Mouse (Mus musculus) limb, embryonic 14.5 days (tissue): ENCODE results near the gene Ptf1a. TPM values are rescaled to one million over a fixed set of nuclear protein-coding genes. Genes with fewer than 3 reads are reported as not detected.

Source experiments
- ATAC-seq: fragments of 200-750 bp; cut with Nextera tagmentation; 2 replicates; pipeline ENCODE4 v1.8.0; 2017; ENCODE audit warnings: low read depth, moderate number of reproducible peaks, moderate TSS enrichment; ENCODE audit not compliant: low FRiP score
- DNase-seq: peaks from one replicate; pipeline ENCODE4 v3.0.0-alpha.2; 2015; ENCODE audit warnings: low spot score
- H3K27ac ChIP-seq: fragments of 300-500 bp; sonication (generic); replicated peaks from 2 replicates; pipeline ENCODE4 v1.5.1; 2014; ENCODE audit warnings: low read depth, mild to moderate bottlenecking, low read length, moderate library complexity, mixed read lengths
- H3K27me3 ChIP-seq: fragments of 300-500 bp; sonication (generic); 2 replicates; pipeline ENCODE4 v1.6.1; 2014; ENCODE audit warnings: low read length, mixed read lengths; ENCODE audit not compliant: control insufficient read depth, insufficient read depth
- H3K36me3 ChIP-seq: fragments of 300-500 bp; sonication (generic); 2 replicates; pipeline ENCODE4 v1.6.1; 2014; ENCODE audit warnings: mild to moderate bottlenecking, low read length, moderate library complexity, mixed read lengths; ENCODE audit not compliant: control insufficient read depth, insufficient read depth
- H3K4me1 ChIP-seq: fragments of 300-500 bp; sonication (generic); 2 replicates; pipeline ENCODE4 v1.6.1; 2014; ENCODE audit warnings: antibody characterized with exemption, low read length, mixed read lengths; ENCODE audit not compliant: control insufficient read depth, insufficient read depth
- H3K4me2 ChIP-seq: fragments of 300-500 bp; sonication (generic); replicated peaks from 2 replicates; pipeline ENCODE4 v1.6.1; 2014; ENCODE audit warnings: low read depth, mild to moderate bottlenecking, low read length, moderate library complexity; ENCODE audit not compliant: severe bottlenecking
- H3K4me3 ChIP-seq: fragments of 300-500 bp; sonication (generic); replicated peaks from 2 replicates; pipeline ENCODE4 v1.5.1; 2014; ENCODE audit warnings: low read length
- H3K9ac ChIP-seq: fragments of 300-500 bp; sonication (generic); 2 replicates; pipeline ENCODE4 v1.6.1; 2014; ENCODE audit warnings: mild to moderate bottlenecking, low read depth, low read length, moderate library complexity; ENCODE audit not compliant: severe bottlenecking
- H3K9me3 ChIP-seq: fragments of 300-500 bp; sonication (generic); 2 replicates; pipeline ENCODE4 v1.6.1; 2016; ENCODE audit warnings: low read length; ENCODE audit not compliant: control insufficient read depth
- POLR2A ChIP-seq: fragments of 200-500 bp; IDR thresholded peaks from 2 replicates; pipeline ENCODE4 v1.8.0; 2012; ENCODE audit warnings: inconsistent platforms, mild to moderate bottlenecking, moderate library complexity, borderline replicate concordance; ENCODE audit not compliant: insufficient read depth, insufficient read length; ENCODE audit errors: extremely low read depth
- WGBS: fragments of 180-500 bp; shearing (Covaris S2); extraction: QIAGEN DNeasy Blood & Tissue Kit; methylation state at CpG from one replicate; pipeline ENCODE4 v1.1.7; 2014; 5-methylcytosine and 5-hydroxymethylcytosine counted together
- polyA plus RNA-seq, 2 experiments: library from polyadenylated mRNA; depleted of rRNA in 1 of 2; stranded (reverse) in 1 of 2; unstranded in 1 of 2; fragments of >200 nt; fragmentation: Nextera tagmentation in 1 of 2; extraction: Ambion mirVana in 1 of 2; gene quantifications; 2 replicates each; pipeline versions ENCODE4 v1.2.1 to v1.2.3; 2012 to 2014

Ptf1a gene
- polyA plus RNA-seq, 2 experiments: 0.04 TPM; not detected in 1

- no peak overlapping the region for H3K4me2 ChIP-seq
- no peak for TF ChIP-seq POLR2A
- H3K27ac ChIP-seq: no peak overlapping the region
- DNase-seq: no peak
- H3K9ac ChIP-seq: no peak overlapping the region
- no peak overlapping the region for H3K4me3 ChIP-seq
- 4% methylated on average over 31 of the region's 31 CpGs for WGBS
- no peaks in the 10 kb centered on the region for H3K36me3 ChIP-seq
- no peaks in the 10 kb centered on the region for H3K4me1 ChIP-seq
- no peak for ATAC-seq
- H3K27me3 ChIP-seq: peaks cover 69% of the 10 kb centered on the region
- H3K9me3 ChIP-seq: no peaks in the 10 kb centered on the region
Measured at GRCm38 (mm10) chr2:19429691-19430690, 15.5 kb upstream of the Ptf1a start.

- no peak for ATAC-seq
Measured at GRCm38 (mm10) chr2:19430746-19431145, 14.7 kb upstream of the Ptf1a start.

GRCm38 (mm10) chr2:19431186-19431585 is 14.3 kb upstream of the Ptf1a start:
- no peak overlapping the region for H3K4me2 ChIP-seq
- H3K9ac ChIP-seq: no peak overlapping the region
- H3K9me3 ChIP-seq: no peaks in the 10 kb centered on the region
- peaks cover 79% of the 10 kb centered on the region for H3K27me3 ChIP-seq
- H3K4me1 ChIP-seq: no peaks in the 10 kb centered on the region
- no peak overlapping the region for H3K4me3 ChIP-seq
- no peak overlapping the region for H3K27ac ChIP-seq
- TF ChIP-seq POLR2A: no peak
- DNase-seq: no peak
- ATAC-seq: no peak
- WGBS: 2% methylated on average over 18 of the region's 18 CpGs
- no peaks in the 10 kb centered on the region for H3K36me3 ChIP-seq

More at GRCm38 (mm10) chr2:19430746-19431145, 14.7 kb upstream of the Ptf1a start:
- Histone ChIP-seq H3K36me3 (no peaks in the 10 kb centered on the region), H3K4me2 (no peak overlapping the region), H3K27ac (no peak overlapping the region), H3K9me3 (no peaks in the 10 kb centered on the region), H3K4me1 (no peaks in the 10 kb centered on the region), H3K4me3 (no peak overlapping the region; the same call in 1 of the 2 replicates), H3K27me3 (peaks cover 76% of the 10 kb centered on the region), H3K9ac (no peak overlapping the region)
- no peak for DNase-seq
- WGBS: under 1% methylated on average over 33 of the region's 33 CpGs
- TF ChIP-seq POLR2A: no peak

GRCm38 (mm10) chr2:19431614-19432323 is 13.7 kb upstream of the Ptf1a start:
- DNase-seq: no peak
- H3K4me1 ChIP-seq: no peaks in the 10 kb centered on the region
- TF ChIP-seq POLR2A: no peak
- no peak for ATAC-seq
- H3K4me3 ChIP-seq: no peak overlapping the region
- no peak overlapping the region for H3K9ac ChIP-seq
- H3K4me2 ChIP-seq: no peak overlapping the region
- no peak overlapping the region for H3K27ac ChIP-seq
- peaks cover 76% of the 10 kb centered on the region for H3K27me3 ChIP-seq
- WGBS: 2% methylated on average over 41 of the region's 41 CpGs
- H3K36me3 ChIP-seq: no peaks in the 10 kb centered on the region
- no peaks in the 10 kb centered on the region for H3K9me3 ChIP-seq

GRCm38 (mm10) chr2:19444346-19444745 is 1.1 kb upstream of the Ptf1a start:
- ATAC-seq: no peak
- Histone ChIP-seq H3K4me3 (no peak overlapping the region), H3K9me3 (no peaks in the 10 kb centered on the region), H3K27me3 (peaks cover 81% of the 10 kb centered on the region), H3K4me2 (no peak overlapping the region), H3K9ac (no peak overlapping the region), H3K36me3 (no peaks in the 10 kb centered on the region), H3K4me1 (0 out of 2 replicates have a peak, but pooled peaks cover 3% of the 10 kb centered on the region), H3K27ac (no peak overlapping the region)
- 6% methylated on average over 9 of the region's 9 CpGs for WGBS
- no peak for TF ChIP-seq POLR2A
- DNase-seq: no peak
